Mouse (Mus musculus): Measurements from ENCODE around the gene Rps5. TPM values are rescaled to one million over a fixed set of nuclear protein-coding genes. Genes with fewer than 3 reads are reported as not detected.
"Not testable (repeated sequence)": the region's sequence is repeated elsewhere in the genome, so short reads cannot be mapped to it uniquely, and the experiment has no call there.

The Rps5 gene
- polyA plus RNA-seq (2014; fragmentation: Nextera tagmentation; extraction: Ambion mirVana), result 788 and 866 TPM in 2 replicates

DNA sequence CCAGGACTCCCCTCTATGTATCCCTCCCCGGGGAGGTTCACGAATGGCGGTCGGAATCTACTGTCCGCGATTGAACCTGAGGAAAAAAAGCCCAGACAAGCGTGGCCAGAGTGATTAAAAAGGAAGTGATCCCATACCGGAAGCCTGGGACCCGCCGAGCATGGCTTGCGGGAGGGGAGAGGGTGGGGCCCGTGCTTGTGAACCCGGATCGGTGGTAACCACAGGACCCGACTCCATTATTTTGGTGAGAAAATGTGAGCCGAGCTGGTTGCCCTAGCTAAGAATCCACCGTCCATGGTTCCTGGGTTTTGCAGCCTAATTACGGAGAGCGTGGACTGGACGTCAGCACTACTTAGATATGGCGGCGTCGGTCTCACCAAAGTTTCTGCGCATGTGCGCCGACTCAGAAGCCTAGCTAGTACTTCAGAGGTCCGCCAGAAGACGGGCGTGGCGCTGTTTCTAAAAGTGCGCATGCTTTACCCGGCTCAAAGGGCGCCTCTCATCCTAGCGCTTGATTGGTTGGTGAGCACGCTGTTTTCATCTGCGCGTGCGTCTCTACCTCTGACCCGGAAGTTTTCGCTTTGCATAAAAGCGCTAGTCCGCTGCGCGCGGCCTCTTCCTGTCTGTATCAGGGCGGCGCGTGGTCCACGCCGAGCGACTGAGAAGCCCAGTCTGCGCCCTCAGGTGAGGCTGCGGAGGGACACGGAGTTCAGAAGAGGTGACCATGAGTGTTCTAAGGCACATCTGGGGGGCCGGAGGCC, at the start of gene Rps5:
Gene Rps5, plus strand, starts transcription at position 586 of the 761 bp plus-strand sequence.
- under 1% methylated on average over 55 of the region's 55 CpGs for WGBS
- Histone ChIP-seq H3K9me3 (ENCODE audit: control insufficient read depth, low read length) (no peaks in the 10 kb centered on the region), H3K27ac (ENCODE audit: low read depth, low read length) (peak within 1 kb of the TSS; percentile 89), H3K4me1 (ENCODE audit: control insufficient read depth, insufficient read depth, low read length) (peaks cover 9% of the 10 kb centered on the region), H3K9ac (ENCODE audit: low read length) (peak within 1 kb of the TSS; percentile 95), H3K4me2 (peak within 1 kb of the TSS; percentile 98), H3K36me3 (ENCODE audit: control insufficient read depth, insufficient read depth, low read length) (peaks cover 24% of the 10 kb centered on the region), H3K27me3 (ENCODE audit: control insufficient read depth, insufficient read depth, low read length) (peaks cover 5% of the 10 kb centered on the region), H3K4me3 (ENCODE audit: low read depth, low read length) (peak within 1 kb of the TSS; percentile 92)
- peak; percentile 100 for DNase-seq (ENCODE audit: low spot score, missing footprints)
- ATAC-seq (ENCODE audit: low FRiP score), result peak; percentile 99

DNA sequence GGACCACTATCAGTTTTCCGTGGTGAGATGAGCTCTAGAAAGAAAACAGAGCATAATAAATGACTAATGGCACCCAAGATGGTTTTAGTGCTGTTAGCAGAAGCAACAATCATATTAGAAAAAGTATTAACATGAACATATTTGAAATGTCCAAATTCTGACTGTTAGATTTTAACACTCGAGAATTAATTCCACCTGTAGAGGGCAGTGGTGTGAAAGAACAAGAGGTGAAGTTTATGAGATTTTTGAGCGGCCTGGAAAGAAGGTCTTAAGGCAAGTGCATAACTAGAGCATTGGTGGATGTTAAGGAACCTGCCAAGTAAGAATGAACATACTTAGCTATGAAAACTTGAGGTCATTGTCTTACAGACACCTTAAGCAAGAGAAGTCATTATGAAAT, 47.8 kb upstream of the Rps5 start:
- Histone ChIP-seq H3K4me2 (no peak overlapping the region), H3K27ac (ENCODE audit: low read depth, low read length) (no peak overlapping the region), H3K4me1 (ENCODE audit: control insufficient read depth, insufficient read depth, low read length) (no peaks in the 10 kb centered on the region), H3K4me3 (ENCODE audit: low read depth, low read length) (no peak overlapping the region), H3K9ac (ENCODE audit: low read length) (no peak overlapping the region), H3K27me3 (ENCODE audit: control insufficient read depth, insufficient read depth, low read length) (no peaks in the 10 kb centered on the region), H3K36me3 (ENCODE audit: control insufficient read depth, insufficient read depth, low read length) (no peaks in the 10 kb centered on the region; the same call in 1 of the 2 replicates), H3K9me3 (ENCODE audit: control insufficient read depth, low read length) (peaks cover under 1% of the 10 kb centered on the region; the same call in 1 of the 2 replicates)
- DNase-seq (ENCODE audit: low spot score, missing footprints) (no peak), ATAC-seq (ENCODE audit: low FRiP score) (no peak)
- 33% methylated on average over 3 of the region's 3 CpGs for WGBS

DNA sequence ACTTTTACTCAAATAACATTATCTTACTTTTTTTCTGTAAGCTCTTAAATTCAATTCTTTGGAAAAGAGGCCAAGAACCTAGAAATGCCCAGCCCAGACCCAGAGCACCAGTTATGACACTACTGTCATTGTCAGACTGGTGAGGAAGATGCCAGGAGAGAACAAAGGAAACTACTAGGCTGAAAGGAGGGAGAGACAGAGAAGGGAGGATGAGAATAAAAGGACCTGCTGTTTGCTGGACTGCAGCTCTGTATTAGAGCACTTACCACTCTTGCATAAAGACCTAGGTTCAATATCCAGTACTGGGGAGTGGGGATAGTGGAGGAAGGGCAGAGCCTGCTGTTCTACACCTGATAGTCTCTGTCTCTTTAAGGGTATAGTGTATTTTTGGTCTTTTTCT, 42.1 kb upstream of the Rps5 start:
- Histone ChIP-seq H3K27ac (ENCODE audit: low read depth, low read length) (no peak overlapping the region), H3K27me3 (ENCODE audit: control insufficient read depth, insufficient read depth, low read length) (no peaks in the 10 kb centered on the region), H3K4me1 (ENCODE audit: control insufficient read depth, insufficient read depth, low read length) (peaks cover 7% of the 10 kb centered on the region; the same call in 1 of the 2 replicates), H3K4me3 (ENCODE audit: low read depth, low read length) (no peak overlapping the region), H3K9me3 (ENCODE audit: control insufficient read depth, low read length) (no peaks in the 10 kb centered on the region), H3K9ac (ENCODE audit: low read length) (no peak overlapping the region), H3K4me2 (no peak overlapping the region), H3K36me3 (ENCODE audit: control insufficient read depth, insufficient read depth, low read length) (no peaks in the 10 kb centered on the region)
- no peak for ATAC-seq (ENCODE audit: low FRiP score)
- DNase-seq (ENCODE audit: low spot score, missing footprints), result no peak

DNA sequence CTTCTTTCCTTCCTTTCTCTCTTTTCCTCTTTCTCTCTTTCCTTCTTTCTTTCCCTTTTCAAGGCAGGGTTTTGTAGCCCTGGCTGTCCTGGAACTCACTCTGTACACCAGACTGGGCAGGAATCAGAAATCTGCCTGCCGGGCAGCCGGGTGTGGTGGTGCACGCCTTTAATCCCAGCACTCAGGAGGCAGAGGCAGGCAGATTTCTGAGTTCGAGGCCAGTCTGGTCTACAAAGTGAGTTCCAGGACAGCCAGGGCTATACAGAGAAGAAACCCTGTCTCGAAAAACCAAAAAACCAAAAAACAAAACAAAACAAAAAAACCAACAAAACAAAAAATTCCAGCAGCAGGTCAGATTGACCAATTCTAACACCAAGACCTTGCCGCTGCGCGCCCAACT, 41.6 kb upstream of the Rps5 start:
- Histone ChIP-seq H3K4me3 (ENCODE audit: low read depth, low read length) (peak overlapping the region; percentile 79), H3K9ac (ENCODE audit: low read length) (peak overlapping the region; percentile 83), H3K4me2 (peak overlapping the region; percentile 63)
- not testable (repeated sequence) for H3K9me3 ChIP-seq (ENCODE audit: control insufficient read depth, low read length); H3K36me3 ChIP-seq (ENCODE audit: control insufficient read depth, insufficient read depth, low read length); H3K4me1 ChIP-seq (ENCODE audit: control insufficient read depth, insufficient read depth, low read length); H3K27ac ChIP-seq (ENCODE audit: low read depth, low read length); DNase-seq (ENCODE audit: low spot score, missing footprints); H3K27me3 ChIP-seq (ENCODE audit: control insufficient read depth, insufficient read depth, low read length)
- peak; percentile 36 for ATAC-seq (ENCODE audit: low FRiP score)
- WGBS, result 43% methylated on average over 8 of the region's 8 CpGs

DNA sequence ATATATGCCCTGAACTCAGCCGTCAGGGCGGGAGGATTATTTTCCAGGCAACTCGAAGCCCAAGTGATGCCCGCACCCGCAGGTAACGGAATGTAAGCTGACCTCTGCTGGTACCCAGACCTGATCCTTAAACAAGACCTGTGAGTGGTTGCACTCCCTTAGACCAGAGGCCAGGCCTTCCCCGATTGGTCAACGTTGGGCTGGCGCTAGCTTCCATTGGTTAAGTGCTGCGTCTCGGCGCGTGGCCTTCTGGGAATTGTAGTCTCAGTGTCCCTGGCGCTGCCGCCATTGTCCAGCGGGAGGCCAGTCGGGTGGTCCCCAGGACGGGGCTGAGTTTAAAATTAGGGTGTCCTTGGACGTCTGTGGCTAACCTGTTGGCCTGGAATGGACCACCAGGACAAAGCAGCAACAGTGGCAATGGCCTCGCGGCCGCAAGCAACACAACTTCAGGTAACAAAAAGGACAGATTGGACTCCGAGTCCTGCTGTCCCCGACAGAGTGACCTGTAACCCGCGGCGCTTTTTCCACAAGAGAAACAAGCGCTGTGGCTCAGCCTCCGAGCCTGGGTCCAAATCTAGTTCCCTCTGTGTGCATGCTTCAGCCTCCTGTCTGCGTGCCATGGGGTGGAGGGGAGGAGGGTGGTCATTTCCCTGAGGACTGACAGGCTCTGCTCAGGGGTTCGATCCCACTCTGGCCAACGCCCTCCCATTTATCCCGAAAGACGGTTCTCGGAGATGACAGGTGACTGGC, 41.0 kb upstream of the Rps5 start, which contains the start of gene Zfp128:
Gene Zfp128, plus strand, starts transcription at position 267 of the 750 bp plus-strand sequence.
- Histone ChIP-seq H3K4me3 (ENCODE audit: low read depth, low read length) (peak within 1 kb of the TSS; percentile 79), H3K9ac (ENCODE audit: low read length) (peak within 1 kb of the TSS; percentile 83), H3K4me1 (ENCODE audit: control insufficient read depth, insufficient read depth, low read length) (peaks cover 7% of the 10 kb centered on the region; the same call in 1 of the 2 replicates), H3K36me3 (ENCODE audit: control insufficient read depth, insufficient read depth, low read length) (peaks cover 8% of the 10 kb centered on the region; the same call in 1 of the 2 replicates), H3K9me3 (ENCODE audit: control insufficient read depth, low read length) (no peaks in the 10 kb centered on the region), H3K27me3 (ENCODE audit: control insufficient read depth, insufficient read depth, low read length) (no peaks in the 10 kb centered on the region), H3K4me2 (peak within 1 kb of the TSS; percentile 63), H3K27ac (ENCODE audit: low read depth, low read length) (no peak within 1 kb of the TSS)
- DNase-seq (ENCODE audit: low spot score, missing footprints) (peak; percentile 98), ATAC-seq (ENCODE audit: low FRiP score) (peak; percentile 99)
- 2% methylated on average over 35 of the region's 35 CpGs for WGBS

DNA sequence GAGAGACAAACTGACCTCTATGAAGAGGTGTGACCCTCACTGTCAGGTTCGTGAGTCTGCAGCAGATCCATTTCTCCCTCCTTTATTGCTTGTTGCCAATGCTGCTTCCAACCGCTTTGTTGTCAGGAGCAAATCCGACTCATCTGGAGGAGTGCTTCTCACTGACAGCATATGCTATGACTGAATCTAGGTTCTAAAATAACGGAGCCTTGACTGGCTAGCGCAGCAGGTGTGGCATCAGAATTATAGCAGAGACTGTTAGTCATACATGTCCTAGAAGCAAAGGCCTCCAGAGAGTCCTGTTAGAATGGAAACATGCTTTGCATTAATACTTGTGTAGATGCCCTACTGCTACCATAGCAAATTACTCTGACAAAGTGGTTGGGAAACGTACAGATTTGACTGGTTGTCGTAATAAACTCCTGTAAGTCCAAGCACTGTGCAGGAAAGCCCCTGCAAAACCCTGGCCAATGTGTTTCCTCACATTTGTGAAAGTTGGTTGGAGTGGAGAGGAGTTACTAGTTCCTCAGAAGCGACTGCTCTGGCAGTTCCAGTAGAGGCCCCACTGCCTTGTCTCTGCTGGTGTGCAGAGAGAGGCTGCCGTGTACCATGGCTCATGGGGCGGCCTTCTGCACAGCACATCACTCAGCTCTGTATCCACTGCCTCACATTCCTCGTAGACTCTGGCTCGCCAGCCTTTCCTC, 35.4 kb upstream of the Rps5 start:
- DNase-seq (ENCODE audit: low spot score, missing footprints), result no peak
- no peak overlapping the region for H3K4me3 ChIP-seq (ENCODE audit: low read depth, low read length)
- WGBS, result 92% methylated on average over 12 of the region's 12 CpGs
- H3K9me3 ChIP-seq (ENCODE audit: control insufficient read depth, low read length), result no peaks in the 10 kb centered on the region
- no peaks in the 10 kb centered on the region for H3K27me3 ChIP-seq (ENCODE audit: control insufficient read depth, insufficient read depth, low read length)
- H3K9ac ChIP-seq (ENCODE audit: low read length), result no peak overlapping the region
- H3K27ac ChIP-seq (ENCODE audit: low read depth, low read length), result no peak overlapping the region
- no peak overlapping the region for H3K4me2 ChIP-seq
- H3K36me3 ChIP-seq (ENCODE audit: control insufficient read depth, insufficient read depth, low read length), result peaks cover 27% of the 10 kb centered on the region; the same call in 1 of the 2 replicates
- H3K4me1 ChIP-seq (ENCODE audit: control insufficient read depth, insufficient read depth, low read length), result peaks cover 4% of the 10 kb centered on the region; the same call in 1 of the 2 replicates
- ATAC-seq (ENCODE audit: low FRiP score), result no peak

DNA sequence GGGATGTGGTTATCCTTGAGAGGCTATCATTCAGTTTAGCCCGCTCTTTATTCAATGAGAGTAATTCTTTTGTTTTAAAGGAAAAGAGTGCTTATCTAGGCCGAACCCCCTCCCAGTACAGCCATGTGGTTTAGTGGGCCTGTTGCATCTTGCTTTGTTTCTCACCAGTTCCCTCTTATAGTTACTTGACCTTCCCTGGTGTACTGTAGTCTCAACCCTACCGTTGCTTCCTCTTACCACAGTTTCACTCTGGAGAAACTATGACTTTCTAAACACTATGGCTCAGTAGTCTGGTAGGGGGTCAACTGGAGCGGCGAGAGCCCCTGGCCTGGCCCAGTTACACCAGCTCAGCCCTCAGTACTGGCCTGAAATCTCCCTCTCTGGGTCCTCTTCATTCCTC, 34.5 kb upstream of the Rps5 start:
- ATAC-seq (ENCODE audit: low FRiP score) (no peak), DNase-seq (ENCODE audit: low spot score, missing footprints) (no peak)
- Histone ChIP-seq H3K36me3 (ENCODE audit: control insufficient read depth, insufficient read depth, low read length) (peaks cover 29% of the 10 kb centered on the region; the same call in 1 of the 2 replicates), H3K4me3 (ENCODE audit: low read depth, low read length) (no peak overlapping the region), H3K4me1 (ENCODE audit: control insufficient read depth, insufficient read depth, low read length) (no peaks in the 10 kb centered on the region), H3K27ac (ENCODE audit: low read depth, low read length) (no peak overlapping the region), H3K9me3 (ENCODE audit: control insufficient read depth, low read length) (no peaks in the 10 kb centered on the region), H3K9ac (ENCODE audit: low read length) (no peak overlapping the region), H3K27me3 (ENCODE audit: control insufficient read depth, insufficient read depth, low read length) (no peaks in the 10 kb centered on the region), H3K4me2 (no peak overlapping the region)
- 93% methylated on average over 5 of the region's 5 CpGs for WGBS

DNA sequence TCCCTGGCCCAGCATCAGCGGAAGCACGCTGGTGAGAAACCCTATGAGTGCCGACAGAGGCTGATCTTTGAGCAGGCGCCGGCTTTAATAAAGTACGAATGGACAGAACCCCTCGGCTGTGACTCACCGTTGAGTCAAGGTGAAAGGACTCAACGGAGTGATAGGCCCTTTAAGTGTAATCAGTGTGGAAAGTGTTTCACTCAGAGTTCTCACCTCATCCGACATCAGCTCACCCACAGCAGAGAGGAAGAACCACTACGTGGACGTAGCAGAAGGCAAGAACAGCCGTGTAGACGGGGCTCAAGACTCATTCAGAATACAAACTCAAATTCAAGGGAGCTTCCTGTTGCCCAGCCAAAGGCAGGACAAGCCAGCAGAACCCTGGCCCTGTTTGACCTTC, 31.2 kb upstream of the Rps5 start:
- Histone ChIP-seq H3K27ac (ENCODE audit: low read depth, low read length) (no peak overlapping the region), H3K4me3 (ENCODE audit: low read depth, low read length) (no peak overlapping the region), H3K4me1 (ENCODE audit: control insufficient read depth, insufficient read depth, low read length) (no peaks in the 10 kb centered on the region), H3K36me3 (ENCODE audit: control insufficient read depth, insufficient read depth, low read length) (peaks cover 22% of the 10 kb centered on the region; the same call in 1 of the 2 replicates), H3K4me2 (no peak overlapping the region), H3K27me3 (ENCODE audit: control insufficient read depth, insufficient read depth, low read length) (no peaks in the 10 kb centered on the region), H3K9ac (ENCODE audit: low read length) (no peak overlapping the region), H3K9me3 (ENCODE audit: control insufficient read depth, low read length) (no peaks in the 10 kb centered on the region)
- 90% methylated on average over 14 of the region's 14 CpGs for WGBS
- DNase-seq (ENCODE audit: low spot score, missing footprints), result no peak
- ATAC-seq (ENCODE audit: low FRiP score), result no peak

Data from midbrain, embryonic 11.5 days (tissue).